Mouse (Mus musculus) heart, adult 11 months (tissue): ENCODE measurements around the gene Tmem236.

Source experiments
- DNase-seq: peaks from one replicate; pipeline ENCODE4 v3.0.0; 2022

Tmem236 gene

DNA sequence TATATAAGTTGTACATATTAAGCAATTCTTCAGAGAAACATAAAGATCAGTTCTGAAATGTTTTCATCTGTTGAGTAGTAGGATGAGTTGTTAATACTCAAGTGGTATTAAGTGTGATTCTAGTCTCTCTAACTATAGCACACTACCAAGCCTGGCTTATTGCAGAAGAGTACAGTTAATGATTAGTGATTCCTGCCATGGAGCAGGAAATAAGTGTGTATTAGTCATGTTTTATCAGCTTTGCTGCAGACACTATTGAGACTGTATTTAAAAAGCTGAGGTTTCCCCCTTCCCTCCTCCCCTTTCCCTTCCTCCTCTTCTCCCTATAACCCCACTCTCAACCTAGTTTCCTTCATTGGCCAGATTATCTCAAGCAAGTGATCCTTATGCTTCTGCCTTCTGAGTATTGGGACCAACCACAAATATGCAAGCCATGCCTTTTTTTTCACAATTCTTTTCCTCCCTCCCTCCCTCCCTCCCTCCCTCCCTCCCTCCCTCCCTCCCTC, 84.1 kb downstream of the Tmem236 start:
- DNase-seq, result no peak

- no peak for DNase-seq
Measured at GRCm38 (mm10) chr2:14262090-14262489, 87.8 kb downstream of the Tmem236 start.

- peak; percentile 94 for DNase-seq
Measured at GRCm38 (mm10) chr2:14269160-14269559, 94.8 kb downstream of the Tmem236 start.
